Mouse (Mus musculus) midbrain, embryonic 14.5 days (tissue): Measurements from ENCODE around the gene Rhob. TPM values are rescaled to one million over a fixed set of nuclear protein-coding genes. Genes with fewer than 3 reads are reported as not detected.

Experiments used
- ATAC-seq: fragments of 200-750 bp; cut with Nextera tagmentation; 2 replicates; pipeline ENCODE4 v1.8.0; 2017; ENCODE audit warnings: moderate number of reproducible peaks, moderate library complexity; ENCODE audit not compliant: low FRiP score, low TSS enrichment
- DNase-seq: peaks from one replicate; pipeline ENCODE4 v3.0.0-alpha.2; 2015
- H3K27ac ChIP-seq: fragments of 300-500 bp; sonication (generic); replicated peaks from 2 replicates; pipeline ENCODE4 v1.5.1; 2014; ENCODE audit warnings: mild to moderate bottlenecking, low read depth, low read length, moderate library complexity
- H3K27me3 ChIP-seq: fragments of 300-500 bp; sonication (generic); 2 replicates; pipeline ENCODE4 v1.6.1; 2014; ENCODE audit warnings: low read length, control low read depth, mixed read lengths; ENCODE audit not compliant: control insufficient read depth, insufficient read depth
- H3K36me3 ChIP-seq: fragments of 300-500 bp; sonication (generic); 2 replicates; pipeline ENCODE4 v1.6.1; 2014; ENCODE audit warnings: low read length, control low read depth; ENCODE audit not compliant: control insufficient read depth, insufficient read depth
- H3K4me1 ChIP-seq: fragments of 300-500 bp; sonication (generic); 2 replicates; pipeline ENCODE4 v1.6.1; 2014; ENCODE audit warnings: mild to moderate bottlenecking, antibody characterized with exemption, low read length, control low read depth; ENCODE audit not compliant: control insufficient read depth, insufficient read depth
- H3K4me2 ChIP-seq: fragments of 300-500 bp; sonication (generic); 2 replicates; pipeline ENCODE4 v1.6.1; 2014; ENCODE audit warnings: mild to moderate bottlenecking, low read length, moderate library complexity
- H3K4me3 ChIP-seq: fragments of 300-500 bp; sonication (generic); replicated peaks from 2 replicates; pipeline ENCODE4 v1.5.1; 2014; ENCODE audit warnings: low read depth, low read length
- H3K9ac ChIP-seq: fragments of 300-500 bp; sonication (generic); replicated peaks from 2 replicates; pipeline ENCODE4 v1.6.1; 2014; ENCODE audit warnings: mild to moderate bottlenecking, low read length, moderate library complexity
- H3K9me3 ChIP-seq: fragments of 300-500 bp; sonication (generic); 2 replicates; pipeline ENCODE4 v1.6.1; 2016; ENCODE audit warnings: low read length, control low read depth, mixed read lengths; ENCODE audit not compliant: control insufficient read depth
- WGBS: fragments of 180-500 bp; shearing (Covaris S2); extraction: QIAGEN DNeasy Blood & Tissue Kit; methylation state at CpG from one replicate; pipeline ENCODE4 v1.1.7; 2014; 5-methylcytosine and 5-hydroxymethylcytosine counted together
- polyA plus RNA-seq: library from polyadenylated mRNA; unstranded; fragments of >200 nt; fragmentation: Nextera tagmentation; extraction: Ambion mirVana; gene quantifications from 2 replicates; pipeline ENCODE4 v1.2.1, GENCODE M21; 2014

The Rhob gene
- polyA plus RNA-seq, 1 experiment from 2014 or later = 111 TPM

DNA sequence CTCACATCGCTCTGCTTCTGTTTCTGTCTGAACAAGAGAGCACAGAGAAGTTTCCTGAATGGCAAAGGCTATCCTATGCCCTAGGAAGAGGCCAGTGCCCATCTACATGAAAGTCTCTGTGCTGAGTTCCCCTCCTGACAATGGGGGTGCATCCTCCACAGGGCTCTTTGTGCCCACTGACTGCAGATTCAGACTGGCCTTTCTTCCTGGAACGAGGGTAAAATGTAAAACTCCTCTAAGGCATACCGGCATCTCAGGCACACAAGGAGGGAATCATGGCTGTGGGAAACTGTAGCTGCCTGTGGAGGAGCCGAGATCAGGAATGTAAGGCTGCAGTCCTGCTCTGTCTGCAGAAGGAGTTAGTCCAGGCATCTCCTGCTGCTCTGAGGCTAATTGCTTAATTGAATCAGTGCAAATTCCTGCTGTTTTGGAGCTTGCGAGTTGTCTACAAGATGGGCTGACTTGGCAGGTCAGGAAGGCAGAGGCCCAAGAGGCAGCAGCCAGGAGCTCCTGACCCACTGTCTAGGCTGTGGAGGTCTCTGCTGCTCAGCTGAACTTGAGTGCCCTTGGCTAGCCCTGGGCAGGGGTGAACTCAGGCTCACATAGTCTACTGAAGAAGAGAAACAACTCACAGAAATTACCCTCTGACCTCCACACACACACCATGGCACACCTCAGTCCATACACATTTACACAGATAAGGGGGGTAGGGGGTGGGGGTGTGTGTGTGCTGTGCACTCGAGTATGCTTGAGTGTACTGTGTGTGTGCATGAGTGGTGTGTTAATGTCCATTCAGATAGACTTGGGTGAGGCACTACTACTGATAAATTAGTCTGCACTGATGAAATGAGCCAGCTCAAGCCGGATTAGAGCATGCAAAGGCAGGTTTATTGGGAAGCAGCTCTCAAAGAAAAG is 48.0 kb downstream of the Rhob start:
- H3K9ac ChIP-seq = no peak overlapping the region
- H3K4me1 ChIP-seq = no peaks in the 10 kb centered on the region
- DNase-seq (no peak), ATAC-seq (0 out of 2 replicates have a peak, but pooled peaks have one; percentile 28)
- H3K4me3 ChIP-seq = no peak overlapping the region
- H3K27me3 ChIP-seq = no peaks in the 10 kb centered on the region
- 32% methylated on average over 7 of the region's 7 CpGs for WGBS
- no peak overlapping the region for H3K4me2 ChIP-seq
- H3K36me3 ChIP-seq = no peaks in the 10 kb centered on the region
- H3K9me3 ChIP-seq = no peaks in the 10 kb centered on the region
- no peak overlapping the region for H3K27ac ChIP-seq

DNA sequence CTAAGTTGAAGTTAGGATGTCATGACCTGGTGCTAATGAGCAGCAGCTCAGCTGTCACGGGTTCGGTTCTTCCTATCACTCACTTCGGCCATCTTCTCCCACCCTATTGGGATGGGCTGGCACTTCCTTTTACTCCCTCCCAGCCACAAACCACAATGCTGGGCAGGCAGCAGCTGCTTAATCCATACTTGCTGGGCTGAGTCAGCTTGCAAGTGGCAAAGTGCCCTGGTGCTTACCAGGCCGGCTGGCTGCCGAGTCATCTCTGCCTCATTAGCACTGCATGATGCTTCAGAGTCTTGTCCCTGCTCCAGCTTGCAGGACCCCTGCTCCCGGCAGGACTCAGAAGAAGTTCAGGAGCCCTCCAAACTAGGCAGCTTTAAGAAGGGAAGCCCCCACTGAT is 49.2 kb downstream of the Rhob start:
- Histone ChIP-seq H3K27ac (no peak overlapping the region), H3K27me3 (no peaks in the 10 kb centered on the region), H3K4me2 (no peak overlapping the region), H3K9ac (no peak overlapping the region), H3K9me3 (no peaks in the 10 kb centered on the region), H3K4me3 (no peak overlapping the region), H3K4me1 (no peaks in the 10 kb centered on the region), H3K36me3 (no peaks in the 10 kb centered on the region)
- ATAC-seq (0 out of 2 replicates have a peak, but pooled peaks have one; percentile 38), DNase-seq (peak; percentile 34)
- 76% methylated on average over 6 of the region's 6 CpGs for WGBS

DNA sequence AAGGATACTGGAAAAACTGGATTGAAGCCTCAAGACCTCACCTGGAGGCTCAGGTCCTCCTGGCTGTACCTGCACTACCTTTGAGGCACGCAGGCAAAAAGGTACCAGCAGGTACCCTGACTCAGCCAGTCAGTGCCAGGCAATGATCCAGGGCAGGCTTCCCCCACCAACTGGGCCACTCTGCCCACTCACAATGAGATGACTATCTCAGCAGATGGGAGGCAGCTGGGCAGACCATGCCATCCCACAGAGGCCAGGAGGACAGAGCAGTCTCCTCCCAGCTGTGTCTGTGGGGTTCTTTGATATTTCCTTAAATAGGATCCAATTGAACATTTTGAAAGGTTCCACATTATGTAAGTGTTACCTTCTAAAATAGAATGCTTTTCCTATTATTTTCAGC is 49.8 kb downstream of the Rhob start:
- H3K4me1 ChIP-seq = no peaks in the 10 kb centered on the region
- 93% methylated on average over 1 of the region's 1 CpGs for WGBS
- DNase-seq = no peak

More for the DNA sequence above, 49.8 kb downstream of the Rhob start:
- H3K27ac ChIP-seq = no peak overlapping the region
- no peak overlapping the region for H3K9ac ChIP-seq
- no peak for ATAC-seq
- H3K9me3 ChIP-seq = no peaks in the 10 kb centered on the region
- no peaks in the 10 kb centered on the region for H3K27me3 ChIP-seq
- H3K4me3 ChIP-seq = no peak overlapping the region
- no peaks in the 10 kb centered on the region for H3K36me3 ChIP-seq
- no peak overlapping the region for H3K4me2 ChIP-seq

Other genes starting within 250 kb of the Rhob start
- 0.25 TPM in 1 of 2 replicates, not detected in the other for gene Gdf7, start 198.1 kb downstream of the Rhob start, polyA plus RNA-seq
- gene Hs1bp3, start 186.6 kb downstream of the Rhob start, polyA plus RNA-seq = 6.7 and 7.0 TPM in 2 replicates
- gene Slc7a15, start 99.1 kb upstream of the Rhob start, polyA plus RNA-seq = not detected in 2 replicates
- gene Pum2, start 174.1 kb upstream of the Rhob start, polyA plus RNA-seq = 69.9 and 83.5 TPM in 2 replicates